Mouse (Mus musculus) T-helper 2 cell (primary cell): ENCODE measurements around the gene Tmem91.

Experiments
- in situ Hi-C: fragments of 300-600 bp; cut with MboI, MseI; formaldehyde crosslinking; loops from one replicate; pipeline ENCODE4 v1.15.1; 2025; ENCODE audit warnings: high pct_unique_total_duplicates

The Tmem91 gene

DNA sequence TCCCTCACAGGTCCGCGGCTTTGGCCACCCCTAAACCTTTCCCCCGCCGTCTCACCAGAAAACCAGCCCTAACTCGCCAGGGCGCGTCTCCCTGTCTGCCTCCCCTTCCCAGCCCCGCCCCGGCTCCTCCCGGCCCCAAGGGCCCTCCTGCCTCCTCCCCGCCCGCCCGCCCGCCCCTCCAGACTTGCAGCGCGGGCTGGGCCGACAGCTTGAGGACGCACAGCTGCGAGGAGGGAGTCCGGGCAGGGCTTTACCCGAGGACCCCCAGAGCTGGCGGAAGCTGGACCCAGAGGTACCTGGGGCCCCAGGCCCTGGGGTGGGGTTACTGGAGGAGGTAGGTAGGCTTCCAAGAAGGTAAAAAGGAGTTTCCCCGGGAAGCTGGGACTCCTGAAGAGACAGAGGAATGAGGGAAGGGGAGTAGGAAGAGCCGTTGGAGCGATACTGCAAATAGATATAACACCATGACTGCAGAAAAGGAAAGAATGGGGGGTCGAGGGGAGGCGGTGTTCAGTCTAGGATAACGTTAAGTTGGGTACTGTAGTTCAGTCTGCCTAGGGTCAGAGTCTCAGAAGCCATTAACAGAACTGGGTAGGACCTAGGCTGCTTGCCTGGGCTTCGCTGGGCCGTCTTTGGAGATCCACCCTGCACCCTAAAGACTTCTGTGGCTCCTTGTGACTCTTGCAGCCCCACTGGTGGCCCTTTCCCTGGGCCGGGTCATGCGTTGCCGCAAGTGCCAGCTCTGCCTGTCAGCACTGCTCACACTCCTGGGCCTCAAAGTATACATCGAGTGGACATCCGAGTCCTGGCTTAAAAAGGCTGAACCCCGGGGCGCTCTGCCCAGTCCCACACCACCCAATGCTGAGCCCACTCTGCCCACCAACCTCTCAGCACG, 47.3 kb downstream of the Tmem91 start:
- in situ Hi-C loops: no loop called here

DNA sequence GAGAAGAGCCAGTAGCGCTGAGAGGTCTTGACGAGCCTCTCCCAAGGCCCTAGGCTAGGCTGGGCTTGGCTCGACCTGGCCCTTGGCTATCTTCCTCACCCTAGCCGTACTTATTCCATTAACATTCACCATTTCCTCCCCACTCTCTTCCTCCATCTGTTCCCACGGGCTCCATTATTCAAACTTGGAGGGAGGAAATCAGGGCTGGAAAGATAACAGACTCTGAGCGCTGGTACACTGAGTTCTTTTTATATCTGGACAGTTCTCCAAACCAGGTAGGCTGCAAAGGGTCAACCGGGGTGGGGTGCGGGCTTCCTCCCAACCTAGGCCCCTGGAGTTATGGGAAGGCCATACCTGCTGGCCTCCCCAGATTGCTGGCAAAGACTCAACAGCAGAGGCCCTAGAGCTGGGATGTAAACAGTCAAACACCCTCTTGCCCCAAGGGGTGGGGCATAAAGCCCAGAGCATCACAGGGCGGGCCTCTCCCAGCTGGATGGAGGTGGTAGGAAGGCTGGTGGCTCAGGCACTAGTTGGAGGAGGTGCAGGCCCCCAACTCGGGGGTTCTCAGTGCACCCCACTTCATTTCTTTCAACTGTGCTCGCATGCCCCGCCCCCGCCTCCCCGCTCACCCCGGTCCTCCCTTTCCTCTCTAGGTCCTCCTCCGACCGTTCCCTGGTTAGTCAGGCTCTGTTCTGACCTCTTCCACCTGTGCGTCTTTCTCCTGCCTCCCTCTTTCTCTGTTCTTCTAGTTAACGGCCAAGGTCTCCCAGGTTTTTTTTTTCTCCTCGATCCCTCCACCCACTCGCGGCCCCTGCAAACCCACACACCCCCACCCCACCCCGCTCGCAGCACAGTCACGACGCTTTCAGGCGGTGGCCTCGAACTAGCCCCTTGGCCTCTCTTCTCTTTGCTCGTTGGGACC, 48.2 kb downstream of the Tmem91 start, which contains the start of gene B3gnt8:
TSS of gene B3gnt8 (plus strand) at position 146 of the 922 bp plus-strand sequence.
- in situ Hi-C loops: no loop called here

DNA sequence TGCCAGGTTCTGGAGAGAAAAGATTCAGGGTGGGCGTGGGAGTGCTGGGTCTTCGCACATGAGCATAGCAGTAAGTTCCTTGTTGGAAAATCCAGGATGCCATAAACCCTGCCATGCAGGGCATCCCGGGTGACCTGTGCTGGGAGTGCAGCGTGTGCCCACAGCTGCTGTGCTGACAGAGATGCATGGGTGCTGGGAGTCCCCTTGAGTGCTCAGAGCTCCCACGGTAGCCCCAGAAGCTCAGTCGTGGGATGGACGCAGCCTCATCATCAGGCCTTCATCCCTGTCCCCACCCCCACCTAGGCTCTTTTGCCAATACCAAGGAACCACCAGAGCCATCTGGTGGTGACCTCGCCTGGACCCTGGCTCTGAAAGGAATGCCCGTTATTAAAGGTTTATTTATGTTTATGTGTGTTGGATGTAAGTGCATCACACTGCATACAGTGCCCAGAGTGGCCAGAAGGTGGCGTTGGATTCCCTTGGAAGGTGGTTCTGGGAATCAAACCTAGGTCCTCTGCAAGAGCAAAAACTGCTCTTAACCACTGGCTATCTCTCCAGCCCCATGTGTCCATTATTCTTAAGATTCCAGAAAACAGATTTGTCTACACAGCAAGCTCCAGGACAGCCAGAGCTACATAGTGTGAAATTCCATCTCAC, 49.2 kb downstream of the Tmem91 start:
- in situ Hi-C loops: no loop called here

DNA sequence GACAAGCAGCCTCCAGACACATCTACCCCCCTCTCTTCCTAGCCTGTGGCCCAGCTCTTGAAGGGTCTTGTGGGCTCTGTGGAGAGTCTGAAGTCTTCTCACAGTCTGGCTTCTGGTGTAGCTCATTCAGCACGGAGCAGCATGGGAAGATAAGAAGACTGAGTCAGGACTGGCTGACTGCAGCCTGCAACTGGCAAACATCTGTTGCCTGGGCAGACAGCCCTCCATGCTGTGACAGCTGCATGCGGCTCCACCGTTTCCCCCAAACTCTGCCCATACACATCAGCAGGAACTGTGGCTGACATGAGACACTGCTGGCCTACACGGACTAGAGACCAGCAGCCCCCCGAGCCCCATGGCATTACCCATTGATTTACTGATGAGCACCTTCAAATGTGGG, 50.1 kb downstream of the Tmem91 start:
- in situ Hi-C loops: no loop called here

DNA sequence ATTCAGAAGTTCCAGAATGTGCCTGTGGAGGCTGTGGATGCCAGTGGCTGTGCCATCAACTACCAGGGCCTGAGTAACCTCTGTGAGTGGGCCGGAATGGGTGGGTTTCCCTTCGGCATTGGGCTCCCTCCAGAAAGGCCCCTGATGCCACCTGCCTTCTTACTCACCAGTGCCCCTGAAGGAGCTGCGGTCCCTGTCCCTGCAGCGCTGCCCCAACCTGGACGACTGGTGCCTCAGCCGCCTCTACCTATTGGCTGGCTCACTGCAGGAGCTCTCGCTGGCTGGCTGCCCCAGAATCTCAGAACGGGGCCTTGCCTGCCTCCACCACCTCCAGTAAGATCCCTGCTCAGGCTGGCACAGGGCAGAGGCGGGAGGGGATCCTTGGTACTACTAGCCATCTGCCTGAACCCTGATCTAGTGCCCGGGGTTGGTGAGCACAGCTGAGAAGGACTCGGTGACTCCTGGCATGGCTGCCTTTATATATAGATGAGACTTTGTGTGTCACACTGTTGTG, 51.1 kb downstream of the Tmem91 start:
- in situ Hi-C loops: no loop called here

DNA sequence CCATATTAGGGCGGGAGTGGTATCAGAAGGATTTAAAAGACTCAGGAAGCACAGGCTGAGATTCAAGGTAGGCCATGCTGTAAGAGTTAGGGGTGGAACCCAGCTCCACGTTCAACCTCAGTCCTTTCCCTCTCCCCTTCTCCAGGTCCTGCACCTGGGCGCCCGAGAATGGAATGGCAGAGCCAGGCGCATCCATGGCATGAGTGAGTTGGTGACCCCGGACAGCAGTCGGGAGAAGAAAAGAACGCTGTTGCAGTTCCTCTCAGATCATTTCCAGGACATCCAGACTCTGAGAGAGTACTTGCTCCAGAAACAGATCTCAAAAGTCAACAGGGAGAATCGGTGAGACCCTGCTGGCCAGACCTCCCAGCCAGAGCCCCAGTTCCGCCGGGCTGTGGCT, 54.2 kb downstream of the Tmem91 start:
- in situ Hi-C loops: no loop called here

DNA sequence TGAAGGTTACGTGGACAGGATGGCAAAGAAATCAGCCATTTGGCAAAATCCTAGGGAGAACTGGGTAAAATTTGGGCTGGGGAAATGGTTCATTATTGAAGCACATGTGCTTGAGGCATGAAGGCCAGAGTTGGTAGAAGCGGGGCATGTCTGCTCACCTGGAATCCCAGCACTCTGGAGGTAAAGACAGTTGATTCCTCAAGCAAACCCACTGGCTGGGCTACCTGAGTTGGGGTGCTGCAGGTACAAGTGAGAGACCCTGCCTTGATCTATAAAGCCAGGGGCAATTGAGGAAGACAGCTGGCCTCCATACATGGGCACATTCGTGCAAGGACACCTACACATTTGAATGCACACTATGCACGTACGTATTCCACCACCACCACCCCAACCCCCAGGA, 54.9 kb downstream of the Tmem91 start:
- in situ Hi-C loops: no loop called here

DNA sequence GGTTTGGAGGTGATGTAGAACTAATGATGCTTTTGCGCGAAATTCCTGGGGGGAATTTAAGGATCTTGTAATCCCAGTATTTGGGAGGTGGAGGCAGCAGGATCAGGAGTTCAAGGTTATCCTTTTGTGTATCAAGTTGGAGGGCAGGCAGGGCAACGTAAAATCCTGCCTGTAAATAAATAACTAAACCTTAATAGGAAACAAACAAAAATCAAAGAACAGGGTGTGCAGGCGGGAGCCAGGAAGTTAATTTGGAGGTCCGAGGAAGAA, 55.3 kb downstream of the Tmem91 start:
- in situ Hi-C loops: no loop called here
